Mouse (Mus musculus) C2C12 (cell line): ENCODE results near the gene Pard6b. TPM values are rescaled to one million over a fixed set of nuclear protein-coding genes. Genes with fewer than 3 reads are reported as not detected.

ENCODE experiments used
- H3K27me3 ChIP-seq: one replicate; pipeline ENCODE4 v1.6.1; 2011; ENCODE audit not compliant: control insufficient read depth, insufficient read depth, insufficient read length
- H3K36me3 ChIP-seq: one replicate; pipeline ENCODE4 v1.6.1; 2011; ENCODE audit not compliant: control insufficient read depth, insufficient read depth
- H3K4me3 ChIP-seq: one replicate; pipeline ENCODE4 v1.5.1; 2011; ENCODE audit warnings: mild to moderate bottlenecking, control low read depth; ENCODE audit not compliant: poor library complexity, insufficient read depth, severe bottlenecking
- H3K79me2 ChIP-seq: one replicate; pipeline ENCODE4 v1.6.1; 2011; ENCODE audit not compliant: control insufficient read depth, insufficient read depth
- H3K79me3 ChIP-seq: one replicate; pipeline ENCODE4 v1.6.1; 2011; ENCODE audit warnings: low read depth, control low read depth
- H3ac ChIP-seq: one replicate; pipeline ENCODE3; 2011; ENCODE audit warnings: low read depth; ENCODE audit not compliant: control insufficient read depth, insufficient read length
- CEBPB ChIP-seq: IDR thresholded peaks from one replicate; pipeline ENCODE4 v1.6.1; 2011; ENCODE audit warnings: low read depth, mild to moderate bottlenecking, control low read depth, moderate library complexity
- CTCF ChIP-seq: IDR thresholded peaks from one replicate; pipeline ENCODE4 v1.5.1; 2011; ENCODE audit not compliant: control insufficient read depth, insufficient read depth, insufficient read length
- FOSL1 ChIP-seq: IDR thresholded peaks from one replicate; pipeline ENCODE4 v1.8.0; 2011; ENCODE audit warnings: mild to moderate bottlenecking, low read length; ENCODE audit not compliant: poor library complexity, insufficient read depth, severe bottlenecking
- MAX ChIP-seq: IDR thresholded peaks from one replicate; pipeline ENCODE4 v1.6.1; 2011; ENCODE audit warnings: mild to moderate bottlenecking, control low read depth
- MYOD1 ChIP-seq: IDR thresholded peaks from one replicate; pipeline ENCODE4 v1.6.1; 2011; ENCODE audit warnings: low read depth; ENCODE audit not compliant: control insufficient read depth, insufficient read length
- MYOG ChIP-seq: IDR thresholded peaks from one replicate; pipeline ENCODE4 v1.6.1; 2011; ENCODE audit not compliant: control insufficient read depth, insufficient read length; ENCODE audit errors: extremely low read depth
- USF1 ChIP-seq: IDR thresholded peaks from one replicate; pipeline ENCODE4 v1.6.1; 2011; ENCODE audit warnings: low read depth, mild to moderate bottlenecking, control low read depth, moderate library complexity
- polyA plus RNA-seq: library from polyadenylated mRNA; unstranded; fragments of >200 nt; fragmentation: generic; extraction: Trizol; gene quantifications from one replicate; pipeline ENCODE4 v1.2.1, GENCODE M21; 2012; ENCODE audit warnings: missing spikeins

Pard6b gene
- polyA plus RNA-seq, 1 experiment = 0.33 TPM

DNA sequence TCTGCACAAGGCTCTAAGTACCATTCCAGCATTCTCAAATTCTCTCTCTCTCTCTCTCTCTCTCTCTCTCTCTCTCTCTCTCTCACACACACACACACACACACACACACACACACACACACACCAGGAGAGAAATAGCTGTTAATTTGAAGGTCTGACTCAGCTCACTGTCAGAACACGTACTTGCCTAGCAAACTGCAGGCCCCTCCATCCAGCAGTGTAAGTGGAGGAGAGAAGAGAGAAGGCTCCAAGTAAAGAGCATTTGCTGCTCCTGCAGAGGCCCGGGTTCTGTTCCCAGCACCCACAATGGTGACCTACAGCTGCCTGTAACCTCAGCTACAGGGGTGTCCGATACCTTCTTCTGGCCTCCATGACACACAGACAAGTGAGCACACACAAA lies 37.7 kb downstream of the Pard6b start:
- no peaks in the 10 kb centered on the region for H3K79me3 ChIP-seq
- no peaks in the 10 kb centered on the region for H3K79me2 ChIP-seq
- H3K36me3 ChIP-seq = no peaks in the 10 kb centered on the region
- no peak overlapping the region for H3ac ChIP-seq
- no peaks in the 10 kb centered on the region for H3K27me3 ChIP-seq
- no peak overlapping the region for H3K4me3 ChIP-seq
- TF ChIP-seq MYOD1 (no peak), CEBPB (no peak), MAX (no peak), USF1 (no peak), FOSL1 (no peak), MYOG (no peak), CTCF (no peak)

DNA sequence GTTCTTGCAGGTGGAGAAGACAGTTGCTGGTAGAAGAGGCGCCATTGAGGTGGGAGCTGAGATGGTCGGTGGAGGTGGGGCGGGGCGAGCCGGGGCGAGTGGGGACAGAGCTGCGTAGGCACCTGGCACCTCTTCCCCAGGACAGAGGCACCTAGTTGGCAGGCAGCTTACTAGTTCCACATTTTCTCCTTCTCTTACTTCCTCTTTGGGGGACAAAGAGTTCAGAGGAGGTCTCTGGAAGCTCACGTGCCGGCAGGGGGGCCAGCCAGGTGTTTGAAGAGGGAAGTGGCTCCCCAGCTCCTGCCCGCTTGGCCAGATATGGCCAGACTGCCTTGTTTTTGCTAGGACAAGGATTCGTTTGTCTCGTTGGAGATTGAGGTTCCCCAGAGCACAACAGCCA lies 38.3 kb downstream of the Pard6b start:
- no peaks in the 10 kb centered on the region for H3K79me2 ChIP-seq
- H3K36me3 ChIP-seq = no peaks in the 10 kb centered on the region
- no peaks in the 10 kb centered on the region for H3K27me3 ChIP-seq
- H3K4me3 ChIP-seq = no peak overlapping the region
- H3ac ChIP-seq = no peak overlapping the region
- H3K79me3 ChIP-seq = no peaks in the 10 kb centered on the region
- no peak for TF ChIP-seq FOSL1
- no peak for TF ChIP-seq CEBPB
- TF ChIP-seq CTCF = no peak
- no peak for TF ChIP-seq USF1
- no peak for TF ChIP-seq MAX
- TF ChIP-seq MYOG = no peak
- TF ChIP-seq MYOD1 = no peak

DNA sequence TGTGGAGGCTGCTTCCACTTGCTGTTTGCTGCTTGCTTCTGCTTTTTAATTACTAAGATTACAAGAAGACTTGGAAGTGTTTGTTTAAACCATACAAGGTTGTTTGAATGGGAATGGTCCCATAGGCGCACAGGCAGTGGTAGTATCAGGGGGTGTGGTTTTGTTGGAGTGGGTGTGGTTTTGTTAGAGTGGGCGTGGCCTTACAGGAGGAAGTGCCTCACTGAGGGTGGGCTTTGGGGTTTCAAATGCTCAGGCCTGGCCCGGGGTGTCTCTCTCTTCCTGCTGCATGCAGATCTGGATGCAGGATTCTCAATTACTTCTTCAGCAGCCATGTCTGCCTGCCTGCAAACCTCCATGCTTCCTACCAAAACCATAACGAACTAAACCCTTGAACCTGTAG lies 40.1 kb downstream of the Pard6b start:
- TF ChIP-seq MYOG = no peak
- no peak for TF ChIP-seq CEBPB
- TF ChIP-seq MAX = no peak
- no peak for TF ChIP-seq CTCF
- no peak for TF ChIP-seq USF1
- TF ChIP-seq FOSL1 = no peak
- H3K79me2 ChIP-seq = no peaks in the 10 kb centered on the region
- H3K79me3 ChIP-seq = no peaks in the 10 kb centered on the region
- no peaks in the 10 kb centered on the region for H3K27me3 ChIP-seq
- no peak overlapping the region for H3ac ChIP-seq
- H3K4me3 ChIP-seq = no peak overlapping the region
- no peaks in the 10 kb centered on the region for H3K36me3 ChIP-seq

DNA sequence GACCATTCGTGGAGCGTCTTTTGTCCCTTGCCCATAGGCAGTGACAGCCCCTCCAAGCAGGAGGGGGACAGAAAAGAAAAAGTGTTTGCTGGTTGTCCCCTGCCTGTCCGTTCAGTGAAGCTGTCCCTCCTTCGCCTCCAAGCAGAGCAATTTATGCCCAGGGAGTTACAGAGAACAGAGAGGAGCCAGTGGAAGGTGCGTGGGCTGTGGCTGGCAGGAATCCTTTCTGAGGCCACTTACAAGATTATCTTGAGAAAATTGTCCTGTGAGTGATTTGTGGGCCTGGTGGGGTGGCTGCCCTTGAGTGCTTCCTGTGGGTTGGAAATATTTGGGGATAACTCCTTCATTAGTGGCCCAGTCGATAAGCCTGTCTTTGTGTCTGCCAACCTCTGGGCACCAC lies 42.8 kb downstream of the Pard6b start:
- Histone ChIP-seq H3K79me3 (no peaks in the 10 kb centered on the region), H3K4me3 (no peak overlapping the region), H3K36me3 (no peaks in the 10 kb centered on the region), H3ac (no peak overlapping the region), H3K27me3 (no peaks in the 10 kb centered on the region), H3K79me2 (no peaks in the 10 kb centered on the region)
- no peak for TF ChIP-seq FOSL1
- TF ChIP-seq CEBPB = no peak
- no peak for TF ChIP-seq CTCF
- TF ChIP-seq MYOD1 = no peak
- no peak for TF ChIP-seq MYOG
- TF ChIP-seq USF1 = no peak
- no peak for TF ChIP-seq MAX

DNA sequence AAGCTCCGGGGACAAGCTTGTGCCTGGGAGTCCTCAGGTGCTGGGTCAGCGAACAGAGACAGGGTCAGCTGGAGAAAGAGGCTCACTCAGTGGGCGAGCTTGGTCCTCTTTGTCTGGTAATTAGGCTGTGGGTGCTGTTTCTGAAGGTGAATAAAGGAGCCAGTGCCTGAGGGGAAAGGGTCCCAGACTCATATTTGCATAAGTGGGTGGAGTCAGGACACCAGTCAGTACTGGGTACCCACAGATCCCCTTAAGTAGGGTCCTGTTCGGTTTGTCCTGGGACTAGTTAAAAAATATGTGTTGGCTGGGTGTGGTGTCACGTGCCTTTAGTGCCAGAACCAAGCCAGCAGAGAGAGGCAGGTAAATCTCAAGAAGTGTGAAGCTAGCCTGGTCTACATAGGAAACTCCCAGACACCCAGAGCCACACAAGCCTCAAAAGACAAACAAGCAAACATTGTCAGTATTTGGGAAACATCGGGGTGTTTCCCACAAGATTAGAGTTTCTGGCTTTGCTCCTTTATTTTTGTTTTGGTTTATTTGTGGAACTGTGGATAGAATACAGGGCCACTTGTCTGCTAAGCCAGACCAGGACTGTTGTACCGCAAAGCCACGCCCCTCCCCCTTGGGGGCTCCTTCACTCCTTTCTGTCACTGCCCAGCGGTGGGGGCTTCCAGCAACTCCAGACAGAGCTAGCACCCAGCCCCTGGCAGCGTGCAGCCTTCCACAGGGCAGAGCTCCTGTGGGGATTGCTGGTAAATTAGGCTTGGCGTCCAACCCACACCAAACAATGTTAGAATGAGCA lies 44.7 kb downstream of the Pard6b start:
- Histone ChIP-seq H3ac (no peak overlapping the region), H3K79me2 (no peaks in the 10 kb centered on the region), H3K36me3 (no peaks in the 10 kb centered on the region), H3K27me3 (no peaks in the 10 kb centered on the region), H3K79me3 (no peaks in the 10 kb centered on the region), H3K4me3 (no peak overlapping the region)
- TF ChIP-seq MAX (no peak), MYOG (no peak), FOSL1 (no peak), CTCF (no peak), CEBPB (no peak)
